Mouse (Mus musculus) gastrocnemius, adult 8-10 months (tissue): ENCODE measurements around the gene Mbnl2. TPM values are rescaled to one million over a fixed set of nuclear protein-coding genes. Genes with fewer than 3 reads are reported as not detected.

Experiments used
- DNase-seq, 2 experiments: peaks; one replicate each; pipeline ENCODE4 v3.0.0; 2022; ENCODE audit warnings: low spot score in 2 of 2
- total RNA-seq, 4 experiments: library from RNA; stranded (reverse); gene quantifications; 2 replicates each; pipeline ENCODE4 v1.2.4; 2022

The Mbnl2 gene
- total RNA-seq, 4 experiments from 2014 or later: 229 to 309 (median 276) TPM

- no peak for DNase-seq
Observed at GRCm38 (mm10) chr14:120480341-120480900, 205.0 kb downstream of the Mbnl2 start.

DNA sequence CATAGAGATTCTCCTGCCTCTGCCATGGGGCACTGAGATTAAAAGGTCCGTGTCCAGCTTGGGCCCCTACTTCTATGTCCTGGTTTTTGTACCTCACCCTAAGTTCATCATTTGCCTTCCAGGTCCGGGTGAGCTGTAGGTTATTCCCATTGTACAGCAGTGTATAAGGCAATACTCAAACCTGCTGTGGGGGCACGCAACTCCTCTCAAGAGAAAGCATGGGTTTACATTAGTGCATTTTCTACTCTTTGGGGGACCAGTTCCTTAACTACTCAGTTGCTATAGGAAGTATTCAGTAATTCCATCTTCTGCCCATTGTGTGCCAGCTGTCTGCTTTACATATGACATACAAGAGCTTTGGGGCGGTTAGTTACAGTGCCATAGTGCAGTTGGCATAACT lies 205.5 kb downstream of the Mbnl2 start:
- DNase-seq: no peak

Other genes with a start within 250 kb of the Mbnl2 start
- not detected for gene Oxgr1, start 233.2 kb upstream of the Mbnl2 start, total RNA-seq
- gene Rap2a, start 202.8 kb downstream of the Mbnl2 start, total RNA-seq: 1 to 10 TPM; 2.5 to 3.2 (median 3.0) TPM